Mouse (Mus musculus) CD4-positive helper T cell, adult 2 months (primary cell): ENCODE measurements around the gene Atp5g3.
A peak's percentile ranks its signal among the peaks of the same experiment; 100 is the strongest.
"Not testable (repeated sequence)": the region's sequence is repeated elsewhere in the genome, so short reads cannot be mapped to it uniquely, and the experiment has no call there.

Source experiments
- DNase-seq: peaks from one replicate; pipeline ENCODE4 v3.0.0-alpha.2; 2012; ENCODE audit warnings: low read depth, missing footprints, low spot score

The Atp5g3 gene

DNA sequence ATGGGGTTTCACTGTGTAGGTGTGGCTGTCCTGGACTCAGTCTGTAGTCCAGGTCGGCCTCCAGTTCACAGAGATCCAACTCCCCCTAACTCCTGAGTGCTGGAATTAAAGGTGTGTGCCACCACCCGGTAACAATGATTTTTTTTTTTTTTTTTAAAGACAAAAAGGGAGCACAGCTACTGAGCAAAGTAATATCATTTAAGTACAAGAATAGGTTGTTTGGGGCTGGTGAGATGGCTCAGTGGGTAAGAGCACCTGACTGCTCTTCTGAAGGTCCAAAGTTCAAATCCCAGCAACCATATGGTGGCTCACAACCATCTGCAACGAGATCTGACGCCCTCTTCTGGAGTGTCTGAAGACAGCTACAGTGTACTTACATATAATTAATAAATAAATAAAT, 14.2 kb downstream of the Atp5g3 start:
- not testable (repeated sequence) for DNase-seq

DNA sequence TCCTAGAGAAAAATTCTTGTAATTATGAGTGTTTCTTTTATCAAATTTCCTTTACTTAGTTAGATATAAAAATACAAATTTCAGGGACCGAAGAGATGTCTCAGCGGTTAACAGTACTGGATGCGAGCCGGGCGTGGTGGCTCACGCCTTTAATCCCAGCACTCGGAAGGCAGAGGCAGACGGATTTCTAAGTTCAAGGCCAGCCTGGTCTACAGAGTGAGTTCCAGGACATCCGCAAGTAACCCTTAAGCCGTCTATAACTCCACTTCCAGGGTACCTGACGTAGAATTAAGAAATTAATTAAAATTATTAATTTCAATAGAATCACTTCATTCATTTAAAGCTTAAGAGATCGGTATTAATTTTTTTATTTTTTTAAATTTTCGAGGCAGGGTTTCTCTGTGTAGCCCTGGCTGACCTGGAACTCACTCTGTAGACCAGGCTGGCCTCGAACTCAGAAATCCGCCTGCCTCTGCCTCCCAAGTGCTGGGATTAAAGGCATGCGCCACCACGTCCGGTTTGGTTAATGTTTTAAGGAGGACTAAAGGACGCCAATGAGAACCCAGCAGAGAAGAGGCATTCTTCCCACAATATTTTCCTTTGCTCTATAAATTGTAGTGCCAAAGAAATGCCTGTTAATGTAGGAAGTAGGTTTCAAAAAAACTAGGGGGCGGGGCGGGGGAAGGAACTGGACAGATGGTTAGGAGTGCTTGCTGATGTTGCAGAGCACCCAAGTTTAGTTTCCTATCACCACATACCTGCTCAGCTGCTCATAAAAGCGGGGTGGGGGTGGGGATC, 17.5 kb downstream of the Atp5g3 start:
- no peak for DNase-seq

DNA sequence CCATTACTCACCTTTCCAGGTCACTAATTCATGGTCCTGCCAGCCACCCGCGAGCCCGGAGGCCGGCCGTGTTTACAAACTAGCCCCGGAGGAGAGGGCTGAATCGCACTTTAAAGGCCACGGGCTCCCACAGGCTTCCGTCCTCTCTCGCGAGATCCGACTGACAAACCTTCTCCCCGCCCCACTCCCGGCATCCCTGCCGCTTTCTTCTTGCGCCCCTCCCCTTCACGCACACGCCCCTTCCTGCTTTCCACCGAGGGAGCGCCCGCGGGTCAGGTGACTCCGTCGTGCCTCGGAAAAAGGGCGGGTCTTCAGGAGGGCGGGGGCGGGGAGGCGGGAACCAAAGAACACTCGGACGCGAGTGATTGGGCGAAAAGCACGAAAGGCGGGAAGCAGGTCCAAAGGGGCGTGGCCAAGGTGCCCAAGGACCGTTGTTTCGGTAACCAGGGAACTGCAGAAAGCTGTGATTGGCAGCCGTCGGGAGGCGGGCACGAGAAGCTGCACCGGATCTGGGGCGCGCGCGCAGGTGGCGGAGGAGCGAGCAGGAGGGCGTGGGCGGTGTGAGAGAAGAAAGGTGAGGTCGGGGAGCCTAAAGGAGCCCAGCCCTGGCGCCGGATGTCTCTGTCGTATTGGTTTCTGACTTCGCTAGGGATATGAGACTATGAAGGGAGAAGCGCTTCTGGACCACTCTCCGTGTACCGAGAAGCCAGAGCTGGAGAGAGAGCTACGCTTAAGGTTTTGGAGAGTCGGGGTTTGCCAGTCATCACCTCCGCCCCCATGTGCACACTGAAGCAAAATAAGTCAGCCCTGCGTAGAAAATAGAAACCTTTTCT, 18.4 kb downstream of the Atp5g3 start, which contains the start of gene Atf2:
Gene Atf2 (minus strand): TSS at position 176 of the 833 bp plus-strand sequence.
- DNase-seq, result peak; percentile 100

DNA sequence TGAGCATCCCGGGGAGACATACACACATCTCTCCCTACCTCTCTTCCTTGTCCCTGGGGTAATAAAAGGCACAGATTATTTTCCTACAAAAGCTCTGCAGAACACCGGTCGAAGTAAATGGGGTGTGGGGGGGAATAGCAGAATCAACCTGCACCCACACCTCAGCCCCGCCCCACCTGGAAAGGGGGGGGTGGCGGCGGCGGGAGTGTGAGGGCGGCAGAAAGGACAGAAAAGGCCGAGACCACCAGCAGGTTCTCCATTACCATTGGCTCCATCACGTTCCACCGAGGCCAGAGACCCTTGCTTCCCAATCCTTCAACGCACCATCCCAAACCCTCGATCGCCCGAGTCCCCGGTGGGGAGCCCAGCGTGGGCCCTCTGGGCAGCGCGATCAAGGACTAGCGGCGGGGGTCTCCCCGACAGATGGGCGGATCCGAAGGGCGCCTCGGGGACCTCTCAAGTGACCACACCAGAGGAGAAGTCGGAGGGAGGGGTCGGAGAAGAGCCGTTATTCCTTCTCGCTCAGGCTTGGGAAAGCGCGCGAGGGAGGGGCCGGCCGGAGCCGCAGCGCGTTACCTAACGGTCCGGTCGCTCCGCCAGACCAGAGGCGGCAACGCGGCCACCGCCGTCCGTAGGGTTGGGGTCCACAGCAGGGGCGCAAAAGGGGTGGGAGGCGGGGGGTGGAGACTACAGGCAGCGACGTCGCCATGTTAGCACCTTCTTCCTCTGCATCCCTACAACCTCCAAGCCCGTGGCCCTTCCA, 19.2 kb downstream of the Atp5g3 start:
- peak; percentile 51 for DNase-seq

DNA sequence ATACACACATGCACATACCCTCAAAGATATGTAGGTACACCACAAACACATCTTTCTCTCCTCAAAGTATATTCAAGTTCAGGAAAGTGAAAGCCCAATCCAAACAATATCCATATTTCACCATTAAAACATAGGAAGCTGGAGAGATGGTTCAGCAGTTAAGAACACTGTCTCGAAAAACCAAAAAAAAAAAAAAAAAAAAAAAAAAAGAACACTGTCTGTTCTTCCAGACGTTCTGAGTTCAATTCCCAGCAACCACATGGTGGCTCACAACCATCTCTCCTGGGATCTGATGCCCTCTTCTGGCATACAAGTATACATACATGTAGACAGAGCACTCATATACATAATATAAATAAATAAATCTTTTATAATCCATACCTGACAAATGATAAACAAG, 25.1 kb downstream of the Atp5g3 start:
- DNase-seq, result peak; percentile 10

DNA sequence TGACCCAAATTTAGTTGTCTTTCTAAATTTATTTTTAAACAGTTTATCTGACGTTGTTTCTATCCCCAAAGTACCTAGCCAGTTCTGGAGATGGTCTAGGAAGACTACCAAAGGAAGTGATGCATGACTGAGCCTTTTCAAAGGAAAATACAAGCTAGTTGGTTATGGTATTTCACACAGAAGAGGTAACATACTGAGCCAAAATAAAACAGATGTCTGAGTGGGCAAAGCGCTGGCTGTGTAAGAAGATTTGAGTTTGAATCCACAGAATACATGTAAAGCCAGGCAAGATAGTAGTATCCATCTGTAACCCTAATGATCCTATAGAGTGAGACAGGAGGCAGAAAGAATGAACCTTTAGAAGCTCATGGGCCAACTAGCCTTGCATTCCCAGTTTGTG, 33.2 kb downstream of the Atp5g3 start:
- no peak for DNase-seq

DNA sequence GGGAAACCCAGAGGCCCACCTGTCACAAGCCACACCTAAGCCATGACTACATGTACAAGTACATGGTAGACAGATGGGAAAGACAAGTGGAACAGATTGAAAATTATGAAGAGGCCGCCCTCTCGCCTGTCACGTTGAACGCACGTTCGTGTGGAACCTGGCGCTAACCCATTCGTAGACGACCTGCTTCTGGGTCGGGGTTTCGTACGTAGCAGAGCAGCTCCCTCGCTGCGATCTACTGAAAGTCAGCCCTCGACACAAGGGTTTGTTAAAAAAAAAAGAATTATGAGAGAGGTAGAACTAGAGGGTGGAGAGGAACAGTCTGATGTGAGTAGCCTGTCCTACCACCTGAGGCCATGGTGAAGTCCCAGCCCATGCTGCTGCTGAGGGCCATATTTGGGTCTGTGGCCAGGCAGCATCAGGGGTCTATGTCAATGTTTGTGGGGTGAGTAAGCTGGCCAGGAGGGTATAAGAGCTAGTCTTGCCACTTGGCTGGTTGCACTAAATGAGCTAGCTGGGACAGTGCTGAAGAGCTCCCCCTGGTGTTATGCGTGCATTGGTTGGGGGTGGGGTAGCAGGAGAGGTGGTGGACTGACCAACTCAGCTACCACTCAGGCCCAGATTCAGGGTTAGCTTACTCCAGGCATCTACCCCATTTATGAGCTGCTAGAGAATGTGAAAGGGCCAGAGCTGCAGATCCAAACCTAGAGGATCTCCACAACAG, 43.2 kb downstream of the Atp5g3 start:
- DNase-seq, result peak; percentile 33

DNA sequence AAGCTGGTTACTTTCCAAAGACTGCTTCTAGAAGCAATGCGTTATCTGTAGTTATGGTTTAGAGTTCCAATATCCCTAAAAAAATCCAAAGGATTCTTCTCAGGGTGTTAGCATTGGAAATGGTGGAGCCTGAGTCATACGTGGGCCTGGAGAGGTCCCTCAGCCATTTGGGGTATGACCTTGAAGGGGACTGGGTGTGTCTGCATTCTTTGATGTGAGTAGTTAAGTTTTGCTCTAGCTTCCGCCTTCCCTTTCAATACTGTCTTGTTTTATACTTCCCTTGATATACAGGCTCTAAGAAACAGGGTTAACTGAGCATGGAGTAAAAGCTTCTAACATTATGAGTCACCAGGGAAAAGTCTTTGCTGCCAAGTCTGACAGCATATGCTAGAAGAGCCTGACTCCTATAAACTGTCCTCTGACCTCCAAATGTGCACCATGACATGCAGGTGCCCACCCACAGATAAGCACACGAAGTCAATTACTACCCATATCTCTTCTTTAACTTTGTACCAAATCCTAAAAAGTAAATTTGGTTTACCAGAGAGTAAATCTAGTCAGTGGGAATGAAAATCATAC, 51.0 kb downstream of the Atp5g3 start:
- DNase-seq, result no peak
